29 mouse cellular contexts compared by ENCODE assay signal in the genomic region with DNA sequence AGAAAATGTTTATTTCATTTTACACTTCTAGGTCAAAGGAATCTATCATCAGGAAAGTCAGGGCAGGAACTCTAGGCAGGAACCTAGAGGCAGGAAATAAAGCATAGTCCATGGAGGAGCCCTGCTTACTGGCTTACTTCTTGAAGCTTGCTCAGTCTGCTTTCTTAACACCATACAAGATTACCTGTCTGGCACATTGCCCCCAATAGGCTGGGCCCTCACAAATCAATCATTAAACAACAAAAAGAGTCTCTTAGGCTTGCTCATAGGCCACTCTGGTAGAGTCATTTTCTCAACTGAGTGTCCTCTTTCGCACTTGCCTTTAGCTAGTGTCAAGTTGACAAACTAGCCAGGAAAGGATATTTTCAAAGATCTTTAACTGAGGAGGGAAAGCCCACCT. TPM values are rescaled to one million over a fixed set of nuclear protein-coding genes. Genes with fewer than 3 reads are reported as not detected.
DNase-seq lines count a peak whose midpoint lies in the region; ATAC-seq and TF ChIP-seq lines count a peak whose summit lies in the region.
"Had no signal": no experiment of that assay in that cellular context is flagged by ENCODE, and none has a peak within 500 bp of the region (broad histone marks: within the 10 kb centered on the region; RNA-seq: fewer than 3 reads in every experiment).

No protein-coding gene starts in this region.

- H3K4me3 ChIP-seq in liver, adult 2 months (ENCODE audit: insufficient read depth, low read depth, low read length), result no peak overlapping the region
- no peak overlapping the region for H3K4me3 ChIP-seq in liver, embryonic 12.5 days
- H3K4me3 ChIP-seq: embryonic facial prominence, embryonic 13.5 days; embryonic facial prominence, embryonic 15.5 days; erythroblast, embryonic 14.5 days; forebrain, embryonic 10.5 days; forebrain, embryonic 12.5 days had no signal

- 41% methylated on average over 1 of the region's 1 CpGs for WGBS in liver, adult 2 months
- 91% methylated on average over 1 of the region's 1 CpGs for WGBS in liver, embryonic 12.5 days (ENCODE audit: insufficient replicate concordance)

- H3K9ac ChIP-seq in liver, adult 2 months (ENCODE audit: low read depth, low read length), result peak overlapping the region; percentile 14; the same call in 1 of the 2 replicates
- H3K9ac ChIP-seq in liver, embryonic 12.5 days, result no peak overlapping the region
- H3K9ac ChIP-seq: embryonic facial prominence, embryonic 13.5 days; embryonic facial prominence, embryonic 15.5 days; forebrain, embryonic 12.5 days had no signal

- H3K27ac ChIP-seq in liver, adult 2 months (replicated peaks; ENCODE audit: insufficient read depth, low read depth, low read length), result peak overlapping the region; percentile 78
- H3K27ac ChIP-seq in liver, embryonic 12.5 days, result no peak overlapping the region
- H3K27ac ChIP-seq: embryonic facial prominence, embryonic 13.5 days; embryonic facial prominence, embryonic 15.5 days; forebrain, embryonic 10.5 days; forebrain, embryonic 12.5 days had no signal

- H3K4me1 ChIP-seq in liver, adult 2 months (ENCODE audit: control insufficient read depth, insufficient read depth, low read length), result peaks cover 26% of the 10 kb centered on the region
- peaks cover 17% of the 10 kb centered on the region for H3K4me1 ChIP-seq in liver, embryonic 12.5 days

- TF ChIP-seq CTCF in liver, adult 2 months (IDR thresholded peaks at IDR 0.05; ENCODE audit: low read depth, low read length), result no peak

- no peak overlapping the region for H3K4me2 ChIP-seq in liver, embryonic 12.5 days
- H3K4me2 ChIP-seq: embryonic facial prominence, embryonic 13.5 days; embryonic facial prominence, embryonic 15.5 days; forebrain, embryonic 12.5 days had no signal

- TF ChIP-seq POLR2A in liver, adult 2 months (IDR thresholded peaks at IDR 0.05; ENCODE audit: extremely low read depth, insufficient read depth, low read length), result no peak

- peaks cover 50% of the 10 kb centered on the region for H3K36me3 ChIP-seq in liver, adult 2 months (ENCODE audit: control insufficient read depth, insufficient read depth, low read length)
- peaks cover 21% of the 10 kb centered on the region for H3K36me3 ChIP-seq in liver, embryonic 12.5 days

- ATAC-seq in liver, embryonic 12.5 days, result no peak
- ATAC-seq in megakaryocyte-erythroid progenitor cell, adult 5-6 weeks (replicated peaks; ENCODE audit: low FRiP score, low TSS enrichment, poor library complexity, severe bottlenecking), result no peak
- ATAC-seq: forebrain, embryonic 14.5 days; forebrain, embryonic 16.5 days had no signal

- H3K79me2 ChIP-seq in liver, adult 2 months (ENCODE audit: control insufficient read depth, insufficient read depth, low read length), result peaks cover 3% of the 10 kb centered on the region; the same call in 1 of the 2 replicates

- H3K27me3 ChIP-seq in liver, adult 2 months (ENCODE audit: control insufficient read depth, insufficient read depth, low read length), result no peaks in the 10 kb centered on the region
- no peaks in the 10 kb centered on the region for H3K27me3 ChIP-seq in liver, embryonic 12.5 days (replicated peaks)
- H3K27me3 ChIP-seq: embryonic facial prominence, embryonic 13.5 days; embryonic facial prominence, embryonic 15.5 days; forebrain, embryonic 12.5 days had no signal

- peak; percentile 65 for DNase-seq in kidney, adult 9 months
- DNase-seq in kidney, postnatal 4 days, result no peak
- peak; percentile 83 for DNase-seq in liver, adult 2 months (ENCODE audit: extremely low read depth, low read depth, low spot score)
- DNase-seq: adrenal gland, adult 2 months; adrenal gland, postnatal 10 days; adrenal gland, postnatal 25 days; cerebellum, adult 11 months; cerebellum, adult 18-20 months; cerebellum, adult 8-10 months; cerebellum, adult 9-11 months; cerebellum, postnatal 14 days; cerebellum, postnatal 36 days; embryo, embryonic 11 days had no signal

- no peaks in the 10 kb centered on the region for H3K9me3 ChIP-seq in liver, embryonic 12.5 days (replicated peaks)
- H3K9me3 ChIP-seq: embryonic facial prominence, embryonic 13.5 days; embryonic facial prominence, embryonic 15.5 days; forebrain, embryonic 10.5 days; forebrain, embryonic 12.5 days had no signal

RNA-seq across cellular contexts. Expression of a gene that starts 5.5 kb away (rescaled TPM):
- 25.3 and 31.0 TPM in 2 replicates for total RNA-seq in liver, adult 2 months (2014; rRNA removed)
- polyA plus RNA-seq in liver, adult 2 months (2012; rRNA removed), result 3.9 and 15.6 TPM in 2 replicates
- 11.8 and 12.0 TPM in 2 replicates for polyA plus RNA-seq in liver, embryonic 12.5 days (2016; fragmentation: Nextera tagmentation; extraction: Ambion mirVana)
- total RNA-seq in megakaryocyte-erythroid progenitor cell, adult 5-6 weeks (2014; fragmentation: Nextera tagmentation), result 15.1 and 18.6 TPM in 2 replicates
- 25.2 and 28.4 TPM in 2 replicates for total RNA-seq in megakaryocyte-erythroid progenitor cell, adult 5-6 weeks (2017)

RNA-seq across cellular contexts. Expression of a gene that starts 15.2 kb away (rescaled TPM):
- total RNA-seq in liver, adult 2 months (2014; rRNA removed), result not detected in 2 replicates
- not detected in 2 replicates for polyA plus RNA-seq in liver, adult 2 months (2012; rRNA removed)
- not detected in 2 replicates for polyA plus RNA-seq in liver, embryonic 12.5 days (2016; fragmentation: Nextera tagmentation; extraction: Ambion mirVana)
- total RNA-seq in megakaryocyte-erythroid progenitor cell, adult 5-6 weeks (2014; fragmentation: Nextera tagmentation), result not detected in 2 replicates
- not detected in 2 replicates for total RNA-seq in megakaryocyte-erythroid progenitor cell, adult 5-6 weeks (2017)
- total RNA-seq: adrenal gland, adult 2 months; adrenal gland, postnatal 10 days; adrenal gland, postnatal 25 days; adrenal gland, postnatal 4 days; common myeloid progenitor, adult 5-6 weeks; ES-E14; MEL had no signal
- polyA plus RNA-seq: adrenal gland, adult 2 months; brain, embryonic 14.5 days; C2C12; embryonic facial prominence, embryonic 11.5 days; embryonic facial prominence, embryonic 13.5 days; embryonic facial prominence, embryonic 15.5 days; erythroblast, embryonic 14.5 days; forebrain, embryonic 10.5 days; forebrain, embryonic 12.5 days; forebrain, embryonic 14.5 days; forebrain, embryonic 16.5 days had no signal

RNA-seq across cellular contexts. Expression of a gene that starts 43.4 kb away (rescaled TPM):
- total RNA-seq in liver, adult 2 months (2014; rRNA removed), result 7.9 and 12.2 TPM in 2 replicates
- polyA plus RNA-seq in liver, adult 2 months (2012; rRNA removed), result 4.2 and 4.3 TPM in 2 replicates
- polyA plus RNA-seq in liver, embryonic 12.5 days (2016; fragmentation: Nextera tagmentation; extraction: Ambion mirVana), result 8.6 and 9.2 TPM in 2 replicates
- total RNA-seq in megakaryocyte-erythroid progenitor cell, adult 5-6 weeks (2014; fragmentation: Nextera tagmentation), result 7.7 and 18.7 TPM in 2 replicates
- 2.6 and 8.6 TPM in 2 replicates for total RNA-seq in megakaryocyte-erythroid progenitor cell, adult 5-6 weeks (2017)

RNA-seq across cellular contexts. Expression of a gene that starts 43.7 kb away (rescaled TPM):
- 94.7 and 99.5 TPM in 2 replicates for total RNA-seq in liver, adult 2 months (2014; rRNA removed)
- polyA plus RNA-seq in liver, adult 2 months (2012; rRNA removed), result 14.8 and 19.4 TPM in 2 replicates
- polyA plus RNA-seq in liver, embryonic 12.5 days (2016; fragmentation: Nextera tagmentation; extraction: Ambion mirVana), result 6.0 and 7.0 TPM in 2 replicates
- 1.1 and 2.3 TPM in 2 replicates for total RNA-seq in megakaryocyte-erythroid progenitor cell, adult 5-6 weeks (2014; fragmentation: Nextera tagmentation)
- total RNA-seq in megakaryocyte-erythroid progenitor cell, adult 5-6 weeks (2017), result 0.19 and 2.2 TPM in 2 replicates

Comparison
In these comparisons a context has a peak if more than half of its experiments do, and no peak if none do; other contexts are left out.
1. DNase-seq: peak in kidney, adult 9 months (single experiment) and liver, adult 2 months (single experiment); none in kidney, postnatal 4 days (0 of 2).